Mouse (Mus musculus) cortical plate, adult 2 months (tissue): ENCODE results near the gene Hivep2.

Source experiments
- CTCF ChIP-seq: fragments of 200-500 bp; IDR thresholded peaks from 2 replicates; pipeline ENCODE4 v1.5.1; 2011; ENCODE audit warnings: mild to moderate bottlenecking, control low read depth, low read length; ENCODE audit not compliant: insufficient read depth; ENCODE audit errors: extremely low read depth
- POLR2A ChIP-seq: fragments of 200-500 bp; IDR thresholded peaks from 2 replicates; pipeline ENCODE4 v1.6.1; 2011; ENCODE audit warnings: mild to moderate bottlenecking, low read length, control low read depth; ENCODE audit not compliant: insufficient read depth; ENCODE audit errors: extremely low read depth

DNA sequence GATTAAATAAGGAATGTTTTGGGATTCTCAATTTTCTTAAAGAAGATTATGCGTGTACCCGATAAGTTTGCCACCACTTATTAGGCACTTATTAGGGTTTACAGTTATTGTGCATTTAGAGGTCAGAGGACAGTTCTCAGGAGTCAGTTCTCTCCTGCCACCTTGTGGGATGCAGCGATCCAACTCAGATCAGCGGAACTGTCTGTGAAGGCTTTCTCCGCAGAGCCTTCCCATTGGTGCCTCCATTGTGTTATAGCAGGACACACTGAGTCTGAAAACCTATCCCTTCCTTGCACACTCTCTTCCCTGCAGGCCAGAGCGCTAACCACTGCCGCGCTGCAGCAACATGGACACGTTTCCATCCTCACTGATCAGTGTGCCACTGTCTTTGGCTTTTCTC, 123.6 kb downstream of the Hivep2 start:
- TF ChIP-seq CTCF (peak; percentile 42), POLR2A (no peak)
